Mouse (Mus musculus) forelimb bud, embryonic 11.5 days (tissue): Measurements from ENCODE around the gene Nos1.
A peak's percentile ranks its signal among the peaks of the same experiment; 100 is the strongest.

Source experiments
- DNase-seq: peaks from one replicate; pipeline ENCODE4 v3.0.0-alpha.2; 2012; ENCODE audit warnings: low read depth, low spot score

The Nos1 gene

DNA sequence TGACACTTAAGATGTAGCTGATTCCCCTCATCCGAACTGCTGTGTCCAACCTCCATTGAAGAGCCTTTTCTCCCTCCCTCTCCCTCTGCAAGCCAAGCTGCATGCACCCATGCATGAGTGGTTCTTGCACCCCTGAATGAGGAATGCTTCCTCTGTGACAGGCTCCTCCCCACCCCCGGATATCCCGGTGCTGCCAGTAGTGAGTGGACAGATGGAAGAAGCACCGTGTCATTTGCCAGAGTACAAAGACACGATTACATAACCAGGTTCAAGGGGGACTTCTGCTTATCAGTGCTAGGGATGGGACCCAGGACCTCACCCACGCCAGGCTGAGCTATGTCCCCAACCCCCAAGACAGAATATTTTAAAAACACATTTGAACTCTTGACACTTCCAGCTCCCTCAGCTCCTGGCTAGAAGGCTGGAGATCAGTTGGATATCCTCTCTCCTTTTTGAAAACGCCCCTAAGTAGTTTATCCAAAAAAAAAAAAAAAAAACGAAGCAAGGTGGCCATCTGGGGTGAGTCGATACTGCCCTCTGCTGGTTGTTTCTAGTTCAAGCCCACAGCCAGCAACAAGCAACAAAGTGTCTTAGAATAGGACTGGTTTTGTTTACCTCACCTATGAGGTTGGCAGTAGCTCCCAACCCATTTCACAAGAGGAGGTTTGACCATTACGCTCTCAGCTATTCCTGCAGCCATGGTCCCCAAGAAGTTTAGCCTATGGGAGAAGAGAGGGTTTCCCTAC, 175.0 kb downstream of the Nos1 start:
- peak; percentile 60 for DNase-seq

DNA sequence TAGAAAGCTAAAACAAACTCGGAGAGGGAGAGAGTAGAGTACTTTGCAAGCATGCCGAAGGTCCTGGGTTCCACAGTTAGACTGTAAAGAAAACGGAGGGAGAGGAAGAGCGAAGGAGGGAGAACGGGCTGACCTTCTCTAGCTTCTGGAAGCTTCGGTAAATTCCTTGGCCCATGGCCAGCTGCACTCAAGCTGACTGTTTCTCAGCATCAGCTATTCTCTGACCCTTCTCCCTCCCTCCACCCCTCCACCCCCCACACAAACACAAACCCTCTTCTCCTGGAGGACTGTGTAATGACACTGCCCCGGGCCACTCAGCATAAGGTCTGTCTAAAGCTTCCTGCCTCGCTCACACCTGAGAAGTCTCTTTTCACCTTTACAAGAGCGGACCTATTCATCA, 183.9 kb downstream of the Nos1 start:
- no peak for DNase-seq

DNA sequence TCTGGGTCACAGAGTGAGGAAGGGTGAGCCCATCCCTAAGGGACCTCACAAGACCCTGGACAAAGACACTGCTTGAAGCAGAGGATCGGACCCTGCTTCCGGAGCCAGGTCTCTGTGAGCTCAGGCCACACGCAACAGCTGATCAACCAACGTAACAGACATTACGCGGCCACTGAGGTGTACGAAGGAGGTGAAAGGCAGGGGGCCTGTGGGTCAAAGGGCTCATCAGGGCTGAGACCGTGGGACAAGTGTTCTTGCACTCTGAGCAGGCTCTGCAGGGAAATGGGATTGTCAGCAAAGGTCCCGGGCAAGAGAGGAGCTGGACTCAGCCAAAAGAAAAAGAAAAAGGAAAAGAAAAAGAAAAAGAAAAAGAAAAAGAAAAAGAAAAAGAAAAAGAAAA, 186.1 kb downstream of the Nos1 start:
- no peak for DNase-seq

DNA sequence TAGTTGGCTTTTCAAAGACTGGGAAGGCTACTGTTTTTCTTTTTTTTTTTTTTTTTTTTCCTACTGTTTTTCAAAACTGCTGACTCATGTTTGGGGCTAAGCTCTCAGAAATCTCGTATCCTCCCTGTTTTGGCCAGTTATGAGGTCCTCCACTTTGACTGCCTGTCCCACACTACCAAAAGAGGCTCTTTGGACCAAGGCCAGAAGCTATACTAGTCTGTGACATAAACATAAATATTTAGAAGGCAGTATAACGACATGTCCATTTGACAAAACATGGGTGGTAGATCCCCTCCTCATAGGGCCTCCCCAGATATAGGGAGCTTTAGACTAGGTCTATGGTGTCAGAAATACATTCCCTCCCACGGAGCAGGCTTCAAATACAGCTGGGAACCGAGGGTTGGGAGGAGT, 186.8 kb downstream of the Nos1 start:
- no peak for DNase-seq

DNA sequence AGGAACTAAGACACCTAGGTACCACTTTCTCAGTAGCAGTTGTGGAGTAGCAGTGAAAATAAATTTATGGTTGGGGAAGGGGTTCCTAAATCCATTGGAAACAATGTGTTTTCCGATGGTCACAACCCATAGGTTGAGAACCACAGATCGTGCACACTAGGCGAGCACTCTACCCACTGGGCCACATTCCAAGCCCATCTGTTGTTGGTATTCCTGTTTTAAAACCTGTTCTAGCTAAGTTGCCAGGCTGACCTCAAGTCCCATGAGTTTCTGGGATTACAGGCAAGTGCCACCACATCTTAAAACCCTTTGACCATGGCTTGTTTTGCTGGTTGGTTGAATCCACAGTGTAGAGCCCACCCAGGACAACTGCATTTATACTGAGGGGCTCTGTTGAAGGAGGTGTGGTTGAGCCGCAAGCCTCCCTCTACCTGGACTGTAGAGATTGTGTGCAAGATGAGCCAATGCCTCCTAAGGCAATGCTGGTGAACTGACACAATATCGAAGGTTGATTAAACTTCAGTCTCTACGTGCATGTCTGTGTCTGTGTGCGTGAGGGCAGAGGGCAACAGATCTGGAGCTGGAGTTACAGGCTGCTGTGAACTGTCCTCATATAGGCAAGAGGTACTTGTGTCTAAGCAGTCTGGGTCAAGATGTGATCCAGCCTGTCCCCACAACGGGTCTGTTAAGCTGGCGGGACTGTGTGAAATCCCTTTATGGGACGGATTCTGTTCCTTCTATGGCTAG, 189.0 kb downstream of the Nos1 start:
- DNase-seq, result no peak

DNA sequence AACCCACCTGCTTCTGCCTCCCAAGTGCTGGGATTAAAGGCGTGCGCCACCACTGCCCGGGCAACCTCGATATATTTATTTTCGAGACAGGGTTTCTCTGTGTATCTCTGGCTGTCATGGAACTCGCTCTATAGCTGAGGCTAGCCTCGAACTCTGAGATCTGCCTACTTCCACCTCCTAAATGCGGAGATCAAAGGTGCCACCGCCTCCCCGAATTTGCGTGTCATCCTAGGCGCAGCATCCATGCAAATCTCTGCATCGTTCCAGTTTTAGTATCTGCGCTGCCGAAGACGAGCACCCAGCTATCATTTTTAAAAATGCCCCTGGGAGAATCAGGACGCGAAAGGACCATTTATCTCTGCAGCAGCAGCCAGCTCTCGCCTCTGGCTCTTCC, 195.4 kb downstream of the Nos1 start:
- no peak for DNase-seq

DNA sequence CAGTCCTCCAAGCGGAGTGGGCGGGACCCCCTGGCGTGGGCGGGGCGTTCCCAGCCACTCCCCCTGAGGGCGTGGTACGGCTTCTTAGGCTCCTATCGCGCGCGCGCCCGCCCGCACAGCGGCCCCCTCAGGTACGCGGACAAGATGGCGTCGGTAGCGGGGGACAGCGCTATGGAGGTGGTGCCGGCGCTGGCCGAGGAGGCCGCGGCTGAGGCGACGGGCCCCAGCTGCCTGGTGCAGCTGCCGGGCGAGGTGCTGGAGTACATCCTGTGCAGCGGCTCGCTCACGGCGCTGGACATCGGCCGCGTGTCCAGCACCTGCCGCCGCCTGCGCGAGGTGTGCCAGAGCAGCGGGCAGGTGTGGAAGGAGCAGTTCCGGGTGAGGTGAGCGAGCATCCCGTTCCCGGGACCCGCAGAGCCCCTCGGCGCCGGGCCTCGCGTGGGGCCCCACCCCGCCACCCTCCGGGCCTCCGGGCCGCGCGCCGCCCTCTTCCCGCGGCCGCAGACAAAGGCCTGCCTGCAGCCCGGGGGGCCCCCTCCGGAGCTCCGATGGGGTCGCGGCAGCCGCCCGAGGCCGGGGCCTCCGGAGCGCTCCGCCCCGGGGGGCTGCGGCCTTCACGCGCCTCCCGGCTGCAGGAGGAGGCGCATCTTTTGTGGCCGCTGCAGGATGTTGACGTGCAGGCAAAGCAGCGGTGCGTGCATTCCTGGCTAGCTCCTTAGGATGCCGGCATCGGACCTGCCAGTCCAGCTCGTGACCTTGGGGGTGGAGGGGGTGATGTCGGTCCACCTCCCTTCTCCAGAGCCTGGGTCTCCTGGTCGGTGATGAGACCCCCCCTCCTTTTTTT, 196.0 kb downstream of the Nos1 start, which contains the start of gene Fbxo21:
Fbxo21 (plus strand) TSS at position 74 of the 844 bp plus-strand sequence.
- peak; percentile 91 for DNase-seq

DNA sequence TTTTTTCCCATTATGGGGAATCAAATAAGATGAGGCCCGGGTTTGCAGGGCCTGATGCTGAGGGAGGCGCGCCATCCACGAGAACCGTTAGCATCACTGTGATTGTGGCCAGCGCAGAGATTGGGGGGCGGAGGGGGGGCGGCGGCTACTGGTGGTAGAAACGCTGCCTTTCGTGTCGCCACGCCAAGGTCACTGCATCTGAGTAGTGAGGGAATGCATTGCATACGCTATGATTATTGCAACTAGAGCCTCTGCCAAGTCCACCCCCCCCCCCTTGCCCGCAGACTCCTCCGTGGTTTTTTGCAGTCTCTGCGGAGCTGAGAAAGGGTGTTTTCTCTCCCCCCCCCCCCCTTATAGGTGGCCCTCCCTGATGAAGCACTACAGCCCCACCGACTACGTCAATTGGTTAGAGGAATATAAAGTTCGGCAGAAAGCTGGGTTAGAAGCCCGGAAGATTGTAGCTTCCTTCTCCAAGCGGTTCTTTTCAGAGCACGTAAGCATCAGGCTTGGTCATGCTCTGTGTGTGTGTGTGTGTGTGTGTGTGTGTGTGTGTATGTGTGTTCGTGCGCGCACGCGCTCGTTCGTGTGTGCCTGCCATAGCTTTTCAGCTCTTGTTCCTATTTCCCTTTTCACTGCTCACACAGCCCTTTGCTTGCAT, 196.8 kb downstream of the Nos1 start:
- no peak for DNase-seq

DNA sequence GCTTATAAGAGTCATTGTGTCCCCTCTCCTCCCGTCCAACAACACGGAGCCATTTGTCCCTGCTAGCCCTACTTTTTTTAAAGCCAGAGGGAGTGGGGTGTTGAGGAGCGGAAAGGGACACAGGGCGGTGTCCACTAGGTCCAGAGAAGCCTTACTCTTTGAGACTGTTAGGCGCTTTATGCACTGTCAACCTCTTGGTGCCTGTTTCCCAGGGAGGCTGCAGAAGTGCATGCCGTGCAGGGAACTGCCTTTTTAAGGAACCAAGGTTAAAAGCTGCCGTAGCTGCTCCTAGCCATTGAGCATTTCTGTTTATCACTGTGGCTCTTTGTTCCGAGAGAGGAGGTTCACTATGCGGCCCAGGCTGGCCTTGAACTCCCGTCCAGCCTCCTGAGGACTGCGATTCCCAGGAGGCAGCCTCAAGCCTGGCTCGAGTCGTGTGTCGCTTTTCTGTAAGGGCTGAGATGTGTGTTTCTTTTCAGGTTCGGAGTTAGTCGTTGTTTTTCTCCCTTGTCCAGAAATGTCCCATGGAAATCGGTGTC, 197.4 kb downstream of the Nos1 start:
- no peak for DNase-seq

DNA sequence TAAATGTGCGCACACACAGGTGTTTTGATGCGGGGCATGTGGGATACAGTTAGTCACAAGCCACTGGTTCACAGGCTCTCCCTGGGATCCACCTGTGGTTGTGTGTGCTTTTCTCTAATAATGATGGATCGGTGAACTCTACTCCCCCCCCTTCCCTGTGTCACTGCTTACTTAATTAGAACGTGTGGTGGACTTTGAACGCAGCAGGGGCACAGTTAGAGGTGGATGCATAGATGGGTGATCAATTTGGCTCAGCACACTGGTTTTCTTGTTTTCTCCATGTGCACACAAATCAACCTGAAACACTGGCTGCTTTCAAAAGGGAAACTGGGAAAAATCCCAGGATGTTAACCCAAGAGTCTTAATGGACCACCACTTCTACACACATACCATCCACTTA, 198.2 kb downstream of the Nos1 start:
- DNase-seq, result no peak

DNA sequence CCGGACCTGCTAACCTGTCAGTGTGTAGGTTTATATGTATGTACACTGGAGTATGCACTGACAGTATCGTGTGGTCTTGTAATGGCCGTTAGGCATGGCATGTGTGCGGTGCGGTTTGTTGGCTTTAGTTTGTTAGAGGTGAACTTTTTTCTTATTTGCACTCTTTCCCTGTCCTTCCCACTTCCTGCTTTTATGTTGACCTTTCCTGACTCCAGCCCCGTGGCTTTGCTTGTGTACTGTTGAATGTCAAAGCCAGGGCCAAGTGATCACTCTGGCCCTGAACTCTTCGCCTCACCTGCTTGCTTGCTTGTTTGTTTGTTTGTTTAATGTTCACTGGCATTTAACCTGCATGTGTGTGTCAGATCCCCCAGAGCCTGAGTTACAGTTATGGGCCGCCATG, 200.1 kb downstream of the Nos1 start:
- DNase-seq, result no peak

DNA sequence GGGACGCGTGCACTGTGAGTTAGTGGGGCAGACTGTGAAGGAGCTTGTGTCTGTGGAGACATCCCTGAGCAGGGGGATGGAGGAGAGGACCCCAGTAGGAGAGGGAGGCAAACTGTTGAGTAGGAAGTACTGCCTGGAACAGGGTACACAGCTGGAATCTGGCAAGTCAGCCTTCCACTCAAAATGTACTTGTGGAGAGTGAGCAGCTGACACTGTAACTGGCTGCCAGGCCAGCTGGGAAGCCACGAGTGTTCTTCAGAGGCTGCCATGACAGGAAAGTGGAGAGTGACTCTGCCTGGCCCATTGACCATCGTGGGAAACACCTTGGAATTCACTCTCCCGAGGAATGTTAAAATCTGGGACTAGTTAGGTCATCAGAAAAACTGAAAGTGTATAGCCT, 201.1 kb downstream of the Nos1 start:
- DNase-seq, result no peak

DNA sequence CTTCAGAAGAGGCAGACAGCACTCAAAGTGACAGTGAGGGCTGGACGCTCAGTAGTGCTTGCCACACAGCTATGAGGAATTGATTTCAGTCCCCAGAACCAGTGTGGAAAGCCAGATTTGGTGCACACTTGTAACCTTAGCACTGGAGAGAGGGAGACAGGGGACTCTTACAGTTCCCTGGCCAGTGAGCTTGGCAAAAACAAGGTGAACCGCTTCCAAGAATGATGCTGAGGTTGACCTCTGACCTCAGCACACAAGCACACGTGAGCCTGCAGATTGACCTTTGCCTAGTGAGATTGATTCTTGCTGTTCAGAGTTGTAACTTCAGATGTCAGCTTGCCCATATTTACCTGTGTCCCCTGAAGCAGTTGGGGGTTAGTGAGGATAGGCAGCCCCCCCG, 205.5 kb downstream of the Nos1 start:
- no peak for DNase-seq

DNA sequence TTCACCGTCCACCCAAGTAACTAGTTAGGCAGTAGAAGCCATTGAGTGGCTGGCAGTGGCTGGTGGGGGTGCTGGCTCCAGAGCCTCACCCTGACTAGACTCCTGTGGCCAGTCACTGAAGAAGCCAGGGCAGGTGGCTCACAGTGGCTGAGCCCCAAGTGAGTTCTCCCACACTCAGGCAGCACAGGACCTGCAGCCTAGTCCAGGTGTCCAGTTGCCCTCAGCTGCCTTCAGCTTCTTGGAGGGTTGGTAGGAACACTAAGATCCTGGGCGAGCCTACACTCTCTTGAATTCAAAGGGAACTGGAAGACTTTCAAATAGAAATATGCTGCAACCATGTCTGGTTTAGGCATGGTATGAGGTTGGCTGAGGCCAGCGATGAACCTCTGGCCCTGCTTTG, 207.1 kb downstream of the Nos1 start:
- no peak for DNase-seq

DNA sequence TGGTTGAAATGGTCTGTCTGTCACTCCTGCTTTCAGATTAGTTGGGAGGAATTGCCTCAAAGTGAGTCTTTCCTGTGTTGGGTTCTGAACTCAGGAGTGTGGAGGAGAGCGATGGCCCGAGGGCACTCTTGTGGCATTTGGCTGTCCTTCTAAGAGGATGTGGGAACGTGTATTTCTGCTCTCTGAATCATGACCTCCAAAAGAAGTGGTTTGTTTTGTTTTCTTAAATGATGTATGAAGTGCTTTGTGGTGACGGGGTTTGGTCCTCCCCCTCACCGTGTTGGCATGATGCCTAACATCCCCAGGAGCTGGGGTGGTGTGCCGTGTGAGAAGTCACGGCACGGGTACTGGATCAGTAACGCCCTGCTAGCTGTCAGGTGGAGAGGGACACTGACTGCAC, 207.5 kb downstream of the Nos1 start:
- DNase-seq, result no peak

DNA sequence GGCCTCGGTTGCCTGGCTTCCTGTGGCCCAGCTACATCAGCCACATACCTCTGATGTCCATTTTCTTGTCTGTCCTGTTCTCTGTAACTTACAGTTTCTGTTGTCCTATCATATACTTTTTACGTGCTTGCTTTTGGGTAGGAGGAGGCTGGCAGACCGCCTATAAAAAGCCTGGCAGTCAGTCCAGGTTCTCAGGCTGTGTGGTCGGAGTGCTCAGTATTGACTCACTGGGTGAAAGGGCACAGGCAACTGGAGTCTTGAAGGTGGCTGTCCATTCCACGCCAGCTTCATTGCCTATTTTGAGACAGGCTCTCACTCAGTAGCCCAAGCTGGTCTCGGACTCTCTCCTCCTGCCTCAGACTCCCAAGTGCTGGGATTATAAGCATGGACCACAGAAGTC, 208.9 kb downstream of the Nos1 start:
- DNase-seq, result no peak

DNA sequence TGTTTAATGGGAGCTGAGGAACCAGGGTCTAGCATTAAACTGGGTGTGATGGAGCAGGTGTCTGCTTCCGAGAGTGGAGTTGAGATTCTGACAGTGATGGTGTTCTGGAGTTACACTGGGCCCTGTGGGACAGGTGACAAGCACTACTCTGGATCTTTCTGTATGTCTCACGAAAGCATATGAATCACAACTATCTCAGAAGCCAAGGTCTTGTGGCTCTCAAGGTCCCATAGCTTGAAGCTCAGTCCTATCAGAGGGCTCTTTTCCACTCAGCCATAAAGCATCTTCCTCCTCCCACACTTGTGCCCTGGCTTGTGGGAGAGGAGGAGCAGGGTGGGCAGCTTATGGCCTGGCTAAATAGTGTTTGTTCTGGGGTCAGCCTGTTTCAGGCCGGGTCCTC, 210.1 kb downstream of the Nos1 start:
- DNase-seq, result no peak

DNA sequence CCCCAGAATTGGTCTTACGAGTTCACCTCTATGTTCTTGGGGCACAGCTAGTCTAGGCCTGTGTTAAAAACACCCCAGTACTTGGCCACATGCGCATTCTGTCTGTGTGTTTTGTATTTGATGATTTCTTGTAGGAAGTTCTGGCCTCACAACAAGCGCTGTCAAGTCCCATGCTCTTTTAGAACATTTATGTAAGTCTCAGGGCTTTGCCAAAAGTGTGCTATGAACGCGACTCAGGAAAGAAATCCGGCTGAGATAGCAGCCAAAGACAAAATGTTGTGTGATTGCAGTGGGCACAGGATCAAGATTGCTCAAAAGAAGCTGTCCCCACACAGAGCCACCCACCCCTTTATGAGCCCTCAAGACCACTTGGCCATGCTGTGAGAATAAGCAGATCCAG, 212.7 kb downstream of the Nos1 start:
- DNase-seq, result no peak

DNA sequence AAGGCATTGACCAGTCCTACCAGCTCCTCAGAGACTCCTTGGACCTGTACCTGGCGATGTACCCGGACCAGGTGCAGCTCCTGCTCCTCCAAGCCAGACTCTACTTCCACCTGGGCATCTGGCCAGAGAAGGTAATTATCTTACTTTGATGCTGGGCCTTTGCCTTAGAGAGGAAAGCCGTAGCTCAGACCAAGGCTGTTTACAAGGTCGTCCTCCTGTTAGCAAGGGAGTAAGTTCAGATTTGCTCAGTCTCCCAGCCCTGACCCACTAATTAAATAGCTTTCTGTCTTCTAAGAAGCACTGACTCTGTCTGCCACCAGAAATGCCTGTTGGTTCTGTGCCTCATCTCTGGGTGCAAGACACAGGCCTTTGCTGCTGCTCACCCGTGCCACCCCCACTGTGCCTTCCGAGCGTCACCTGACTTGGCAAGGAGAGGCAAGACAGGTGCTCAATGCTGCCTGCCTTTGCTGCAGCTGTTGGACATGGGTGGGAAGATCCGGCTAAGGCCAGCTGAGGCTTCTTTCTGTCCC, 214.6 kb downstream of the Nos1 start:
- no peak for DNase-seq

DNA sequence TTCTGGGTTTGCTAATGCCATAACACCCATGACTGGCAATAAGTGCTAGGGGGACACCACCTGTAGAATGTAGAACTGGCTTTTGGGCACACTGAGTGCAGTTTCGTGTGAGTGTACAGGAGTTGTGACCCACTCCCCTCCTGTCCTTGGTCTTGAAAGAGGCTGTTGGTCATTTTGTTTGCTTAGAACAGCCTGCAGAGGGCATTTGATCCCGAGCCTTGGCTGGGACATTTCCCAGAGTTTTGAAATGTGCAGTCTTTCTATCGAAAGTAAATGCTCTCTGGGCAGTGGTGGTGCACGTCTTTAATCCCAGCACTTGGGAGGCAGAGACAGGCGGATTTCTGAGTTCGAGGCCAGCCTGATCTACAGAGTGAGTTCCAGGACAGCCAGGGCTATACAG, 215.1 kb downstream of the Nos1 start:
- no peak for DNase-seq

DNA sequence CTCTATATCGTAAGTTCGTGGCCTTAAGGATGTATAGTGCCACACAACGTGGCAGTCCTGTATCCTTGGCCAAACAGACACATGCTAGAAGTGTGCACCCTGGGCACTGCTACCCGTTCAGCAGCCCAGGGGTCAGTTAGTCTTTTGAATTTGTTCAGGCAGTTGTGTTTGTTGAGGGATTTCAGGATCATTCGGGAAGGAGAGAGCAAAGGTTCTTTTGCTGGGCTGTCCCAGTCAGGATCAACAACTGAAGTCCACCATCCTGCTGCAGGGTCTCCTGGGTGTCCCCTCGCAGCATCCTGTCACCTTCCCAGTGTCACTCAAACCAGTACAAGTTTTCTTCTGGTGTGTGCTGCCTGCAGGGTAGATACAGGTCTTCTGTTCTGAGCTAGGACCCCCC, 215.7 kb downstream of the Nos1 start:
- DNase-seq, result no peak
